Mouse (Mus musculus) erythroblast, embryonic 14.5 days (primary cell): ENCODE measurements around the gene Cyp2c23.

Experiments
- GATA1 ChIP-seq: IDR thresholded peaks from 2 replicates; pipeline ENCODE4 v1.6.1; 2012; ENCODE audit warnings: low read length, inconsistent platforms, mixed read lengths
- TAL1 ChIP-seq: IDR thresholded peaks from 3 replicates; pipeline ENCODE4 v1.6.1; 2012; ENCODE audit warnings: low read length, inconsistent platforms, mixed read lengths

GRCm38 (mm10) chr19:43980711-43981110 lies 48.3 kb downstream of the Cyp2c23 start:
- TF ChIP-seq GATA1 (no peak), TAL1 (no peak)
